In genomic region chr11:11987233-11987632, GRCm38 (mm10) we compare ENCODE assay signal across 16 mouse cellular contexts. TPM values are rescaled to one million over a fixed set of nuclear protein-coding genes. Genes with fewer than 3 reads are reported as not detected.
DNase-seq lines count a peak whose midpoint lies in the region; ATAC-seq and TF ChIP-seq lines count a peak whose summit lies in the region.
"Had no signal": no experiment of that assay in that cellular context is flagged by ENCODE, and none has a peak within 500 bp of the region (broad histone marks: within the 10 kb centered on the region; RNA-seq: fewer than 3 reads in every experiment).

No protein-coding gene starts in this region.

- H3K27ac ChIP-seq in heart, embryonic 10.5 days = no peak overlapping the region
- no peak overlapping the region for H3K27ac ChIP-seq in heart, adult 2 months
- no peak overlapping the region for H3K27ac ChIP-seq in intestine, embryonic 15.5 days
- H3K27ac ChIP-seq: embryonic facial prominence, embryonic 10.5 days; embryonic facial prominence, embryonic 12.5 days; forebrain, embryonic 13.5 days; forebrain, embryonic 15.5 days had no signal

- intact Hi-C loops in heart, adult 2 months (cut with DNase I) = no loop called here

- no peak overlapping the region for H3K4me3 ChIP-seq in heart, embryonic 10.5 days
- no peak overlapping the region for H3K4me3 ChIP-seq in heart, adult 2 months
- no peak overlapping the region for H3K4me3 ChIP-seq in intestine, embryonic 15.5 days (replicated peaks)
- H3K4me3 ChIP-seq: embryonic facial prominence, embryonic 10.5 days; embryonic facial prominence, embryonic 12.5 days; forebrain, embryonic 13.5 days; forebrain, embryonic 15.5 days had no signal

- peaks cover 10% of the 10 kb centered on the region; the same call in 1 of the 2 replicates for H3K4me1 ChIP-seq in heart, embryonic 10.5 days
- no peaks in the 10 kb centered on the region for H3K4me1 ChIP-seq in heart, adult 2 months (ENCODE audit: control insufficient read depth, insufficient read depth, low read length)
- no peaks in the 10 kb centered on the region for H3K4me1 ChIP-seq in intestine, embryonic 15.5 days (replicated peaks)
- H3K4me1 ChIP-seq: embryonic facial prominence, embryonic 10.5 days; embryonic facial prominence, embryonic 12.5 days; forebrain, embryonic 13.5 days; forebrain, embryonic 15.5 days had no signal

- peak; percentile 36 for DNase-seq in cerebellum, adult 9-10 months
- DNase-seq in cerebellum, postnatal 36 days = no peak
- peak; percentile 19 for DNase-seq in heart, embryonic 10.5 days (ENCODE audit: low spot score)
- no peak for DNase-seq in heart, adult 2 months
- peak; percentile 65 for DNase-seq in brain, adult 2 months (ENCODE audit: low read depth, low spot score)
- DNase-seq: adrenal gland, adult 2 months; adrenal gland, postnatal 10 days; adrenal gland, postnatal 25 days; cerebellum, adult 11 months; forebrain, postnatal 0 days had no signal

- peaks cover 16% of the 10 kb centered on the region for H3K36me3 ChIP-seq in heart, embryonic 10.5 days
- peaks cover 3% of the 10 kb centered on the region for H3K36me3 ChIP-seq in heart, adult 2 months (ENCODE audit: control insufficient read depth, insufficient read depth, low read length)
- no peaks in the 10 kb centered on the region for H3K36me3 ChIP-seq in intestine, embryonic 15.5 days
- H3K36me3 ChIP-seq: forebrain, embryonic 15.5 days had no signal

- no peaks in the 10 kb centered on the region for H3K9me3 ChIP-seq in heart, embryonic 10.5 days
- H3K9me3 ChIP-seq in intestine, embryonic 15.5 days = no peaks in the 10 kb centered on the region
- H3K9me3 ChIP-seq: embryonic facial prominence, embryonic 12.5 days had no signal

- no peak overlapping the region for H3K9ac ChIP-seq in heart, adult 2 months (ENCODE audit: low read depth, low read length)
- H3K9ac ChIP-seq in intestine, embryonic 15.5 days = no peak overlapping the region
- H3K9ac ChIP-seq: embryonic facial prominence, embryonic 12.5 days; forebrain, embryonic 13.5 days; forebrain, embryonic 15.5 days; forebrain, postnatal 0 days had no signal

- ATAC-seq in intestine, embryonic 15.5 days = no peak
- ATAC-seq: forebrain, embryonic 13.5 days; forebrain, embryonic 15.5 days; forebrain, postnatal 0 days had no signal

- TF ChIP-seq CTCF in heart, adult 2 months (IDR thresholded peaks at IDR 0.05) = no peak

- H3K79me2 ChIP-seq in heart, adult 2 months (replicated peaks; ENCODE audit: control insufficient read depth, insufficient read depth, low read length) = no peaks in the 10 kb centered on the region

- no peaks in the 10 kb centered on the region for H3K27me3 ChIP-seq in heart, embryonic 10.5 days (ENCODE audit: insufficient read depth, poor library complexity, severe bottlenecking)
- H3K27me3 ChIP-seq in heart, adult 2 months (ENCODE audit: control insufficient read depth, insufficient read depth, low read length) = no peaks in the 10 kb centered on the region
- no peaks in the 10 kb centered on the region for H3K27me3 ChIP-seq in intestine, embryonic 15.5 days (replicated peaks)
- H3K27me3 ChIP-seq: embryonic facial prominence, embryonic 12.5 days; forebrain, embryonic 13.5 days; forebrain, embryonic 15.5 days had no signal

- no peak for TF ChIP-seq POLR2A in heart, adult 2 months (IDR thresholded peaks at IDR 0.05; ENCODE audit: insufficient read depth, low read depth, low read length)

- 88% methylated on average over 3 of the region's 3 CpGs for WGBS in heart, embryonic 10.5 days
- WGBS in heart, adult 2 months = 90% methylated on average over 3 of the region's 3 CpGs
- 88% methylated on average over 3 of the region's 3 CpGs for WGBS in intestine, embryonic 15.5 days

- no peak for TF ChIP-seq EP300 in heart, adult 2 months (IDR thresholded peaks at IDR 0.05; ENCODE audit: insufficient read depth, low read depth, low read length)

- H3K4me2 ChIP-seq in intestine, embryonic 15.5 days (replicated peaks) = no peak overlapping the region
- H3K4me2 ChIP-seq: embryonic facial prominence, embryonic 12.5 days; forebrain, embryonic 13.5 days; forebrain, embryonic 15.5 days had no signal

RNA-seq across cellular contexts. Expression of gene Grb10, which starts 51.2 kb away (rescaled TPM):
- 654 and 797 TPM in 2 replicates for polyA plus RNA-seq in heart, embryonic 10.5 days (2016; fragmentation: Nextera tagmentation; extraction: Ambion mirVana)
- total RNA-seq in heart, adult 2 months (2021) = 10 to 100 TPM; 65.1 to 66.2 TPM
- polyA plus RNA-seq in heart, adult 2 months (2012; rRNA removed) = 36.9 and 63.5 TPM in 2 replicates
- polyA plus RNA-seq in intestine, embryonic 15.5 days (2015; fragmentation: Nextera tagmentation; extraction: Ambion mirVana) = 313 and 347 TPM in 2 replicates
- total RNA-seq: MEL had no signal

Comparison
In these comparisons a context has a peak if more than half of its experiments do, and no peak if none do; other contexts are left out.
1. DNase-seq: peak in cerebellum, adult 9-10 months (single experiment), heart, embryonic 10.5 days (single experiment) and brain, adult 2 months (single experiment); none in cerebellum, postnatal 36 days (0 of 2) and heart, adult 2 months (0 of 2).